In the genomic region with DNA sequence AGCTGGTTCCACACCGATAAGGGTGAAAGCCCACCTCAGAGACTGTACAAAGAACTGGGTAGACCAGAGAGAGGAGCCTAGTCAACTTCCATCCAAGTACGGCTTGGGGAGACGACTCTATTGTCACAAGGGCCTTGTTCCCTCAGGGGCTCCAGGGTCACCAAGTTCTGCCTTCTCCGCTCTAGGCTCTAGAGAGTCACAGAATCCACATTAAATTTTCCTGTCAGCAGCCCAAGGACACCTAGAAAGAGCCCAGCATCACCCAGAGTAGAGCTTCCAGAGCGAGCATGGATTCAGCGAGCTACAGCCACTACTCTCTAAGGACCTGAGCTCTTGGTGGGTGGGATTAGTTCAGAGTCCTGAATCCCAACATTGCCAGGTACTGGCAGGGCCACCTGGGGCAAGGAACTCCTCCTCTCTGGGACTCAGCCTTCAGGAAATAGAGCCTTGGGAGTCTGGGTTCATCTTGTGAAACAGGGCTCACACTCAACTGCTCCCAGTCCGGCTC, we compare ENCODE assay signal across 16 mouse cellular contexts. TPM values are rescaled to one million over a fixed set of nuclear protein-coding genes. Genes with fewer than 3 reads are reported as not detected.
A peak's percentile ranks its signal among the peaks of the same experiment; 100 is the strongest.
DNase-seq lines count a peak whose midpoint lies in the region; ATAC-seq and TF ChIP-seq lines count a peak whose summit lies in the region.
"Had no signal": no experiment of that assay in that cellular context is flagged by ENCODE, and none has a peak within 500 bp of the region (broad histone marks: within the 10 kb centered on the region; RNA-seq: fewer than 3 reads in every experiment).

No protein-coding gene starts in this region.

- H3K27me3 ChIP-seq in heart, embryonic 14.5 days (ENCODE audit: control insufficient read depth, insufficient read depth, low read length) = peaks cover 14% of the 10 kb centered on the region
- peaks cover 76% of the 10 kb centered on the region for H3K27me3 ChIP-seq in lung, embryonic 14.5 days (ENCODE audit: insufficient read depth, low read length)

- no peaks in the 10 kb centered on the region for H3K9me3 ChIP-seq in heart, embryonic 14.5 days (ENCODE audit: control insufficient read depth, low read length)
- no peaks in the 10 kb centered on the region for H3K9me3 ChIP-seq in lung, embryonic 14.5 days (ENCODE audit: low read depth, low read length)
- H3K9me3 ChIP-seq: hindbrain, embryonic 15.5 days; midbrain, embryonic 10.5 days; neural tube, embryonic 15.5 days; stomach, embryonic 15.5 days had no signal

- H3K9ac ChIP-seq in heart, embryonic 14.5 days (ENCODE audit: low read length) = peak overlapping the region; percentile 36
- no peak overlapping the region for H3K9ac ChIP-seq in lung, embryonic 14.5 days
- H3K9ac ChIP-seq: hindbrain, embryonic 15.5 days; neural tube, embryonic 15.5 days; stomach, embryonic 15.5 days had no signal

- peaks cover 44 to 73% of the 10 kb centered on the region in 2 experiments for H3K4me1 ChIP-seq in heart, embryonic 14.5 days (ENCODE audit: control insufficient read depth in 2 of 2, insufficient read depth in 2 of 2, low read length in 2 of 2)
- H3K4me1 ChIP-seq in lung, embryonic 14.5 days (ENCODE audit: insufficient read depth) = peaks cover 11% of the 10 kb centered on the region
- peaks cover 12% of the 10 kb centered on the region for H3K4me1 ChIP-seq in lung, adult 2 months (ENCODE audit: control insufficient read depth, insufficient read depth, low read length)

- no peak for TF ChIP-seq CTCF in lung, embryonic 14.5 days (IDR thresholded peaks at IDR 0.05; ENCODE audit: low read depth)
- no peak for TF ChIP-seq CTCF in lung, adult 2 months (IDR thresholded peaks at IDR 0.05; ENCODE audit: insufficient read depth, low read length)

- WGBS in heart, embryonic 14.5 days = 60% methylated on average over 7 of the region's 7 CpGs
- 63% methylated on average over 7 of the region's 7 CpGs for WGBS in lung, embryonic 14.5 days
- WGBS in lung, adult 2 months = 89% methylated on average over 7 of the region's 7 CpGs

- TF ChIP-seq POLR2A in lung, adult 2 months (IDR thresholded peaks at IDR 0.05; ENCODE audit: borderline replicate concordance, extremely low read depth, low read depth, low read length) = no peak

- 0 out of 2 replicates have a peak, but pooled peaks cover 7% of the 10 kb centered on the region for H3K36me3 ChIP-seq in heart, embryonic 14.5 days (ENCODE audit: control insufficient read depth, insufficient read depth, low read length)
- peaks cover 7% of the 10 kb centered on the region for H3K36me3 ChIP-seq in lung, embryonic 14.5 days (ENCODE audit: insufficient read depth)
- H3K36me3 ChIP-seq: hindbrain, embryonic 15.5 days; neural tube, embryonic 15.5 days; stomach, embryonic 15.5 days had no signal

- H3K4me3 ChIP-seq in heart, embryonic 14.5 days (ENCODE audit: control insufficient read depth in 1 of 2, insufficient read depth in 1 of 2, low read depth in 1 of 2, low read length in 2 of 2) = no peak overlapping the region
- H3K4me3 ChIP-seq in lung, embryonic 14.5 days (ENCODE audit: low read depth, low read length) = no peak overlapping the region
- no peak overlapping the region for H3K4me3 ChIP-seq in lung, adult 2 months (replicated peaks; ENCODE audit: extremely low read depth, low read depth, low read length)
- H3K4me3 ChIP-seq: hindbrain, embryonic 15.5 days; neural tube, embryonic 15.5 days; stomach, embryonic 15.5 days had no signal

- H3K27ac ChIP-seq in heart, embryonic 14.5 days (replicated peaks in 1 of 2; ENCODE audit: control insufficient read depth in 1 of 2, insufficient read depth in 1 of 2, low read depth in 2 of 2, low read length in 2 of 2) = peak overlapping the region; percentile 54 to 91
- H3K27ac ChIP-seq in lung, embryonic 14.5 days (ENCODE audit: low read depth) = peak overlapping the region; percentile 21; the same call in 1 of the 2 replicates
- H3K27ac ChIP-seq: hindbrain, embryonic 15.5 days; neural tube, embryonic 15.5 days; stomach, embryonic 15.5 days had no signal

- H3K4me2 ChIP-seq in heart, embryonic 14.5 days (ENCODE audit: low read length) = peak overlapping the region; percentile 88
- H3K4me2 ChIP-seq in lung, embryonic 14.5 days = no peak overlapping the region
- H3K4me2 ChIP-seq: hindbrain, embryonic 15.5 days; neural tube, embryonic 15.5 days had no signal

- no peak for ATAC-seq in heart, embryonic 14.5 days (ENCODE audit: insufficient number of reproducible peaks, insufficient read depth, low FRiP score, low read depth)
- no peak for ATAC-seq in lung, embryonic 14.5 days (ENCODE audit: insufficient read depth)

- DNase-seq in adrenal gland, adult 2 months = peak; percentile 67
- no peak for DNase-seq in adrenal gland, adult 8-10 months
- DNase-seq in heart, postnatal 4 days = no peak
- no peak for DNase-seq in lung, embryonic 14.5 days
- no peak for DNase-seq in lung, adult 2 months
- DNase-seq in urinary bladder, postnatal 25 days (ENCODE audit: low spot score) = no peak
- no peak for DNase-seq in frontal cortex, postnatal 36 days (ENCODE audit: low spot score in 2 of 2)
- DNase-seq: gastrocnemius, postnatal 36 days; layer of hippocampus, postnatal 36 days; lung, postnatal 14 days had no signal

RNA-seq across cellular contexts. Expression of gene Tmem200b, which starts 3.5 kb away (rescaled TPM):
- total RNA-seq in adrenal gland, adult 2 months (2021) = 10 to 100 TPM in 1 of 2 experiments, 1 to 10 TPM in 1; 5.4 to 13.3 TPM
- polyA plus RNA-seq in adrenal gland, adult 2 months (2012; rRNA removed) = 26.5 and 29.1 TPM in 2 replicates
- 10 to 100 TPM in 3 of 4 experiments, 1 to 10 TPM in 1; 9.0 to 11.7 (median 10.9) TPM for total RNA-seq in adrenal gland, adult 8-10 months (2022)
- polyA plus RNA-seq in heart, embryonic 14.5 days (2014; fragmentation: Nextera tagmentation; extraction: Ambion mirVana) = 3.6 and 4.3 TPM in 2 replicates
- total RNA-seq in heart, postnatal 4 days (2021) = 10 to 100 TPM in 1 of 2 experiments, 1 to 10 TPM in 1; 9.4 to 12.8 TPM
- polyA plus RNA-seq in lung, embryonic 14.5 days (2014; fragmentation: Nextera tagmentation; extraction: Ambion mirVana) = 2.6 and 3.1 TPM in 2 replicates
- 24.8 and 45.1 TPM in 2 replicates for polyA plus RNA-seq in lung, adult 2 months (2012; rRNA removed)
- total RNA-seq: common myeloid progenitor, adult 5-6 weeks had no signal

RNA-seq across cellular contexts. Expression of gene Srsf4, which starts 44.7 kb away (rescaled TPM):
- total RNA-seq in adrenal gland, adult 2 months (2021) = 10 to 100 TPM; 55.9 to 70.2 TPM
- 21.6 and 23.9 TPM in 2 replicates for polyA plus RNA-seq in adrenal gland, adult 2 months (2012; rRNA removed)
- 10 to 100 TPM; 55.5 to 77.3 (median 63.0) TPM for total RNA-seq in adrenal gland, adult 8-10 months (2022)
- polyA plus RNA-seq in heart, embryonic 14.5 days (2014; fragmentation: Nextera tagmentation; extraction: Ambion mirVana) = 63.6 and 69.1 TPM in 2 replicates
- 10 to 100 TPM; 73.2 to 76.8 TPM for total RNA-seq in heart, postnatal 4 days (2021)
- 122 and 131 TPM in 2 replicates for polyA plus RNA-seq in lung, embryonic 14.5 days (2014; fragmentation: Nextera tagmentation; extraction: Ambion mirVana)
- polyA plus RNA-seq in lung, adult 2 months (2012; rRNA removed) = 38.0 and 49.9 TPM in 2 replicates
